Mouse (Mus musculus): ENCODE data around the gene Clcn1.
A peak's percentile ranks its signal among the peaks of the same experiment; 100 is the strongest.

Clcn1 gene

GRCm38 (mm10) chr6:42309816-42310378 is 23.4 kb downstream of the Clcn1 start:
- peak; percentile 7 for DNase-seq

GRCm38 (mm10) chr6:42310427-42311053 is 24.1 kb downstream of the Clcn1 start:
- no peak for DNase-seq

- no peak for DNase-seq
Observed at GRCm38 (mm10) chr6:42318293-42318692, 31.8 kb downstream of the Clcn1 start.

GRCm38 (mm10) chr6:42323371-42324066 is 37.0 kb downstream of the Clcn1 start:
- DNase-seq, result no peak

- DNase-seq, result peak; percentile 5
Observed at GRCm38 (mm10) chr6:42324067-42324481, 37.6 kb downstream of the Clcn1 start.

DNA sequence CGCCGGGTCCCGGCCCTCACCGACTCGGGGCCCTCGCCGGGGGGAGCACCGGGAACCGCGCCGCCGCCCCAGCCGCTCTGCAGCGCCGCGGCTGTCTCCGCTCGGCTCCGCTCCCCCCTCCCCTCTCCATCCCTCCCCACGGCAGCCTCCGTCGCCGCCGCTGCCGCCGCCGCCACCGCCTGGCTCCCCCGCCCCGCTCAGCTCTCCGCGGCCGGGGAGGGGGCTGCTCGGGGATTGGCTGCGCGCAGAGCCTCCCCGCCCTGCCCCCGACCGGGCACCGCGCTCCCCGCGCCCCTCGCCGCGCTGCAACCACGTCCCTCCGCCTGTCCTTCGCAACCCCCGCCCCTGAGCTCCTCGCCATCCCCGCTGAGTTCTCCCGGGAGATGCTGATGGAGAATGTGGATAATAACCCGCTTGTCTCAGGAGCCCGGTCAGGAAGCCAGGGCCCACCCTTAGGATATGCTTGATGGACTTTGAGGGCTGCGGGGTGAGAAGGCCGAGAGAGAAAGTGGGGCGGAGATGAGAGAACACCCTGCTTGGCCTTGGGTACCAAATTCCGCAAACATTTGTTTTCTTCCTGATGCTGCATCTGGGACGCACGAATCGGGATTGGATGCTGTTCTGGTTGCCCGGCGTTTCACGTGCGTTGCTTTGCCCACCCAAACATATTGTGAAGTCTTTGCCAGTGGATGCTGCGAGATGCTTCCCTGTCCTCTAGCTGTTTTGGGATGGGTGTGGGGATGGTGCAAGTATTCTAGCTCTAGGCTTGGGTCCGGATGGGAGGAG is 38.2 kb downstream of the Clcn1 start, which contains the start of gene Fam131b:
TSS of gene Fam131b (minus strand) at position 162 of the 786 bp plus-strand sequence.
- DNase-seq, result peak; percentile 25

DNA sequence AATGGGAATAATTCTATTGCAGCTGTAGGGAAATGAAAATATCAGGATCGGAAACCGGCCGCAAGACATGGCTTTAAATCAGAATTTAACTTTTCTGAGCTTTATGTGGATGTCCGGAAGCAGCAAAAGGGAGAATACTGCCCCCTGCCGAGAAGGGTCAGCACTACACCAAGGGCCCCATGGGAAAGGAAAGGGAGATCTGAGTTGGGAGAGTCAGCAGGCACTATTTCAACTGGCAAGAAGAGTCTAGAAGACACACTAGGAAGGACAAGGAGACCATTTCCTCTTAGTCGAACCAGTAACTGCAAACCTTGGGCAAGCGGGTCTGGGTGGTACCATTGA is 38.8 kb downstream of the Clcn1 start:
- peak; percentile 69 for DNase-seq

DNA sequence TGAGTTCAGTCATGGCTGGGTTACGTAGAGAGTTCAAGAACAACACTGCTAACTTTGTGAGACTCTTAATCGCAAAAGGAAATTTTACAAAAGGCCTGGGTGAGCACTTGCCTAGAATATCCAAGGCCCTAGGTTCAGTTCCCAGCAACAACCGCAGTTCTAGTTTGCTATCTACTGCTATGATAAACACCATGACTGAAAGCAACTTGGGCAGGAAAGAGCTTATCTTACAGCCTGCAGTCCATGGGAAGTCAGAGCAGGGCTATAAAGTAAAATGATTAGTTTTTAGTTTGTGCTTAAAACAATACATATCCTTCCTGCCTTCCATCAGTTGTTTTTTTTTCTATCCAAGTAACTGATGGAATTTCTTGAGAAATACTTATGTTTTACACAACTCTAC is 40.0 kb downstream of the Clcn1 start:
- no peak for DNase-seq

- no peak for DNase-seq
Observed at GRCm38 (mm10) chr6:42328757-42329156, 42.3 kb downstream of the Clcn1 start.

DNA sequence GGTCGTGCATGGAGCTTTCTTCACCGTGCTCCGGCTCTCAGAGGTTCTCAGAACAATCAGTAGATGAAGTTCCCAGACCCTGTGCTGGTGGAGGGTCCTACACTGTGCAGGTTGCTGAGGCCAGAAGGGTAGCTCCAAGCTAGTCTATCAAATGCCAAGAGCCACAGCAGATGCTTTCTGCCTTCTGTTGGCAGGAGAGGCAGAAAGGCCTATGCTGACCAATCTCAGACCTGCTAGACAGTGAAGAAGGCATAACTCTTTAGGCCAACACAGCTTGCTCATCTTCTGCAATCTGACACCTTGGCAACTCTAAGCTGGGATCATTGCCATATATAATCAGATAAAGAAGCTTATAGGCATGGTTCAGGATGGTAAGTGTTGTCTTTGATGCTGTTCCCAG is 43.7 kb downstream of the Clcn1 start:
- DNase-seq, result no peak

DNA sequence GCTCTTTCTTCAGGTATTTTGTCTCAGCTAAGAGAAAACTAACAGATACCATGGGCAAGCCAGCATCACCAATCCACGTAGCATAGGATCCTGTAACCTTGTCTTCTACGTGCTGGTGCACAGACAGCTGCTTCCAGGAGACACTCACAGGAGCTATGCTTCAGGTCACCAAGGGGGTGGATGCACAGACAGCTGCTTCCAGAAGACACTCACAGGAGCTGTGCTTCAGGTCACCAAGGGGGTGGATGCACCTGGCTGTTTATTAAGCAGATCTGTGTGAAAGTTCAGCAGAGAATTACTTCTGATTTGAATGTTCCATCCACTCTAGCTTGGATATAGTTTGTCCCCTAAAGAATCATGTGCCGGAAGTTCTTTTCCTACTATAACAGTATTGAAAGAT is 44.5 kb downstream of the Clcn1 start:
- DNase-seq, result peak; percentile 11

- no peak for DNase-seq
Observed at GRCm38 (mm10) chr6:42339189-42339588, 52.7 kb downstream of the Clcn1 start.

DNA sequence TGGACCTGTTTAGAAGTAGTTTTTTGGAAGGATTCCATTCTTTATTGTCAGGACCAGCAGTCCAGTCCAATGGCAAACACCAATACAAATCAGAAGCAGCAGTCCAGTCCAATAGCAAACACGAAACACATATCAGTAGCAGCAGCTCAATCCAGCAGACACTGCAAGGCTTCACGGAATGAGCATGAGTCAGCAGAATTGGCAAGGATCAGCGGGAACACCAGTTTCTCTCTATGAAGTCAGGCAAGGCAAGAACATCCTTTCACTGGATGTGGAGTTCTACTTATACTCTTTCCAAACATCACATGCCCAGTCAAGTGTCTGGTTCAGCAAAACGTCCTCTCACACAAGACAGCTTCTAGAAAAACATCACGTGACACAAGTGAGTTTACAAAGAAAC is 53.5 kb downstream of the Clcn1 start:
- DNase-seq, result no peak

DNA sequence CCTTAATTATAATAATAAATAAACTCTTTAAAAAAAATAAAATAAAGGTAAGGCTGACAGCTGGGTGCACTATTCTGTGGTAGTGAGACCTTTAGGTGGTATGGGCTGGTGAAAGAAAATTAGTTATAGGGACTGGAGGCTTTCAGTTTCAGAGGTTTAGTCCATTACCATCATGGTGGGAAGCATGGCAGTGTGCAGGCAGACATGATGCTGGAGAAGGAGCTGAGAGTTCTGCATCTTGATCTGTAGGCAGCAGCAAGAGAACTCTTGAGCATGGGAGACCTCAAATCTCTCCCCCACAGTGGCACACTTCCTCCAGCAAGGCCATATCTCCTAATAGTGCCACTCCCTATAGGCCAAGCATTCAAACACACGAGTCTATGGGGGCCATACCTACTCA is 55.7 kb downstream of the Clcn1 start:
- no peak for DNase-seq

DNA sequence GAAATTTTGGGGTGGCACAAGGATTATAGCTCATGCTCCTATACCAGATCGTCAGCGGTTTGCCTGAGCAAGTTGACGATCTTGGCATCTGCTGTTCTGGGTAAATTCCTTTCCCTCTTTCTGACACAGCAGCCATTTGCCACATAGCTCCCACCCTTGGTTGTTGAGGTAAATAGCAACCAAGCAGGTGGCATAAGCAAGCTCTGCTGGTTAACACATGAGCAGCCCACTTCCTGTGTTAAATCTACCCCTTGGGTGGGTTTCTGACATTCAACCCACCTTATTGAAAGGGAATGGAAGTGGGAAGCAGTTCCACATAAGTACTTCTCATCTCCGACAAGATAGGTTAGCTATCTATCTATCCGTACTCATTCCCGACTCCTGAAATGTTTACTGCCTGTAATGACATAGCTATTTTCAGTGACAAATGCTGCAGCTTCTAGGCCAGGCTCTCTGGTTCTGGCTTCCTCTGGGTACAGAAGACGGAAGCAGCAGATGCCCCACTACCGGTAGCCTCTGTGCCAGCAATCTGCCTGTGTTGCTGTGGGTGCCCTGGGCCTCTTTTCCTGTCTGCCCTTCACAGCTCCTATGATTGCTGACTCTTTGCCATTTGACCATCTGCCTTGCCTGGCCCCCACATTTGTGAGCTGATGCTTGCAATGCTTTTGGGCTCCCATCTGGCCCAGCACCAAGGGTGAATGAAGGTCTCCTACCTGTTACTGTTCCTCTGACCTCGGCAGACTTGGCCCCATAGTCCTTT is 57.1 kb downstream of the Clcn1 start:
- DNase-seq, result no peak

DNA sequence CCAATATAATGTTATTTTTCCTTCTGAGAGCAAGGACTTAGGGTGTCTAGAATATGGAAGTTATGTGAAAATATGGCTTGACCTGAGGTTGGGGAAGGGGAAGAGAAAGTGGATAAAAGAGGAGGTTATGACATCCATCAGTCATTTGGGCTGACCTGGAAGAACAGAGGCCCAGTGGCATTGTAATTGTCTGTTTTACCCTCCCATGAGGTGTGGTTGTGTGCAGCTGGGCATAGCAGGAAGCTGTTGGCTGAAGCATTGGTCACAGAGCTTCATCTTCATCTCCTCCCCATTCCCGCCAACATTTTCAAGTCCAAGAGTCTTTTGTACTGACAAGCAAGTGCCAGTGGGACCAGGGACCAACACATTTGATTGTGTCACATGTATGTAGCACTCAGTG is 57.8 kb downstream of the Clcn1 start:
- no peak for DNase-seq

- no peak for DNase-seq
Observed at GRCm38 (mm10) chr6:42348281-42349005, 62.0 kb downstream of the Clcn1 start.

DNA sequence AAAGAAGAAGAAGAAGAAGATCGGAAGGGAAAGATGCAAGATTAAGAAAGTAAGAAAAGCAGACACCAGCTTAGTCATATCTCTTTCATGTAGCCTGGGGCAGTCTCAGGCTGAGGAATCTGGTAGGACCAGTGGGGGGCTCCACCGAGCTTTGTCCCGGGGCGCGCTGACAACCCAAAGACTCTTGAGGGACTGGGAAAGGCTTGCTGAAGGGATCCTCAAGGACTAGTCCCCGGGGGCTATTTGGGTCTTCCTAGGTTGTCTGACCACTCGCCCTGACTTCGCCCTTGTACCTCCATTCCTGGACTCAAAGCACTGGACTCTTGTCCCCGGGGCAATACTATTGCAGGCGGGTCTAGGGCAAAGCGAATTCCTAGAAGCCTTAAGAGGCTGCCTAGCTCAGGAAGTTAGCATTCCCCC is 62.5 kb downstream of the Clcn1 start:
- DNase-seq, result peak; percentile 79

GRCm38 (mm10) chr6:42349426-42350020 is 63.0 kb downstream of the Clcn1 start, which contains the start of gene Zyx:
Gene Zyx (plus strand): TSS chr6:42349630.
- DNase-seq, result peak; percentile 95

GRCm38 (mm10) chr6:42350021-42350967 is 63.8 kb downstream of the Clcn1 start:
- peak; percentile 93 for DNase-seq
